Mouse (Mus musculus) thymus, postnatal 0 days (tissue): ENCODE results near the gene Gpx7. TPM values are rescaled to one million over a fixed set of nuclear protein-coding genes. Genes with fewer than 3 reads are reported as not detected.
A peak's percentile ranks its signal among the peaks of the same experiment; 100 is the strongest.
"Not testable (repeated sequence)": the region's sequence is repeated elsewhere in the genome, so short reads cannot be mapped to it uniquely, and the experiment has no call there.

Source experiments
- DNase-seq: peaks from one replicate; pipeline ENCODE4 v3.0.0-alpha.2; 2015; ENCODE audit warnings: low spot score
- polyA plus RNA-seq: library from polyadenylated mRNA; unstranded; fragments of >200 nt; fragmentation: Nextera tagmentation; extraction: Ambion mirVana; gene quantifications from 2 replicates; pipeline ENCODE4 v1.2.1, GENCODE M21; 2015

The Gpx7 gene
- polyA plus RNA-seq, 1 experiment from 2014 or later = 7.3 TPM

GRCm38 (mm10) chr4:108392558-108392957 lies 14.2 kb downstream of the Gpx7 start:
- no peak for DNase-seq

GRCm38 (mm10) chr4:108391124-108391523 lies 15.6 kb downstream of the Gpx7 start:
- DNase-seq = no peak

GRCm38 (mm10) chr4:108388741-108389140 lies 18.0 kb downstream of the Gpx7 start:
- DNase-seq = no peak

GRCm38 (mm10) chr4:108387681-108388253 lies 19.0 kb downstream of the Gpx7 start:
- DNase-seq = no peak

GRCm38 (mm10) chr4:108387106-108387505 lies 19.7 kb downstream of the Gpx7 start:
- no peak for DNase-seq

GRCm38 (mm10) chr4:108386087-108386486 lies 20.7 kb downstream of the Gpx7 start:
- no peak for DNase-seq

GRCm38 (mm10) chr4:108383183-108383714 lies 23.5 kb downstream of the Gpx7 start, which contains the start of gene Shisal2a:
Gene Shisal2a (minus strand): TSS chr4:108383349.
- DNase-seq = no peak

- no peak for DNase-seq
Measured at GRCm38 (mm10) chr4:108380146-108380545, 26.6 kb downstream of the Gpx7 start.

- DNase-seq = no peak
Measured at GRCm38 (mm10) chr4:108379476-108379875, 27.3 kb downstream of the Gpx7 start.

- no peak for DNase-seq
Measured at GRCm38 (mm10) chr4:108372166-108372565, 34.6 kb downstream of the Gpx7 start.

GRCm38 (mm10) chr4:108371421-108371820 lies 35.3 kb downstream of the Gpx7 start:
- DNase-seq = no peak

GRCm38 (mm10) chr4:108370409-108370808 lies 36.4 kb downstream of the Gpx7 start:
- no peak for DNase-seq

- DNase-seq = no peak
Measured at GRCm38 (mm10) chr4:108369254-108369653, 37.5 kb downstream of the Gpx7 start.

- DNase-seq = no peak
Measured at GRCm38 (mm10) chr4:108364111-108364476, 42.7 kb downstream of the Gpx7 start.

GRCm38 (mm10) chr4:108363355-108364110 lies 43.2 kb downstream of the Gpx7 start:
- DNase-seq = no peak

GRCm38 (mm10) chr4:108362321-108363261 lies 44.2 kb downstream of the Gpx7 start:
- no peak for DNase-seq

- DNase-seq = peak; percentile 50
Measured at GRCm38 (mm10) chr4:108360136-108361055, 46.4 kb downstream of the Gpx7 start.

GRCm38 (mm10) chr4:108358498-108358897 lies 48.3 kb downstream of the Gpx7 start:
- no peak for DNase-seq

- DNase-seq = no peak
Measured at GRCm38 (mm10) chr4:108357458-108357857, 49.3 kb downstream of the Gpx7 start.

- not testable (repeated sequence) for DNase-seq
Measured at GRCm38 (mm10) chr4:108353591-108353990, 53.2 kb downstream of the Gpx7 start.
